Mouse (Mus musculus) adrenal gland, postnatal 14 days (tissue): ENCODE data around the gene Cct8. TPM values are rescaled to one million over a fixed set of nuclear protein-coding genes. Genes with fewer than 3 reads are reported as not detected.
"Not testable (repeated sequence)": the region's sequence is repeated elsewhere in the genome, so short reads cannot be mapped to it uniquely, and the experiment has no call there.

Experiments
- DNase-seq: peaks from one replicate; pipeline ENCODE4 v3.0.0; 2021; ENCODE audit warnings: mixed read lengths
- long read RNA-seq, 2 experiments: library from polyadenylated mRNA; stranded (forward); transcript quantifications; one replicate each; pipeline ENCODE4 v2.0.0; 2021
- total RNA-seq: library from RNA; stranded (reverse); gene quantifications from 2 replicates; pipeline ENCODE4 v1.2.3, GENCODE M21; 2021

The Cct8 gene
- total RNA-seq = 192 and 207 TPM in 2 replicates
- long read RNA-seq, experiment 1, transcript Cct8-201 (15 exons, 2,394 nt) = major isoform, 296 of 331 reads
- long read RNA-seq, experiment 1, partial matches to known transcripts = 21 of 331 reads
- long read RNA-seq, experiment 1, other reads (novel, unspliced or antisense) = 14 of 331 reads
- long read RNA-seq, experiment 2, transcript Cct8-201 (15 exons, 2,394 nt) = major isoform, 197 of 218 reads
- long read RNA-seq, experiment 2, partial matches to known transcripts = 8 of 218 reads
- long read RNA-seq, experiment 2, other reads (novel, unspliced or antisense) = 13 of 218 reads

GRCm38 (mm10) chr16:87495716-87496447, at the start of gene Cct8:
Cct8 (minus strand) TSS chr16:87495873.
- peak; percentile 98 for DNase-seq

GRCm38 (mm10) chr16:87528755-87529154, 33.1 kb upstream of the Cct8 start:
- no peak for DNase-seq

DNA sequence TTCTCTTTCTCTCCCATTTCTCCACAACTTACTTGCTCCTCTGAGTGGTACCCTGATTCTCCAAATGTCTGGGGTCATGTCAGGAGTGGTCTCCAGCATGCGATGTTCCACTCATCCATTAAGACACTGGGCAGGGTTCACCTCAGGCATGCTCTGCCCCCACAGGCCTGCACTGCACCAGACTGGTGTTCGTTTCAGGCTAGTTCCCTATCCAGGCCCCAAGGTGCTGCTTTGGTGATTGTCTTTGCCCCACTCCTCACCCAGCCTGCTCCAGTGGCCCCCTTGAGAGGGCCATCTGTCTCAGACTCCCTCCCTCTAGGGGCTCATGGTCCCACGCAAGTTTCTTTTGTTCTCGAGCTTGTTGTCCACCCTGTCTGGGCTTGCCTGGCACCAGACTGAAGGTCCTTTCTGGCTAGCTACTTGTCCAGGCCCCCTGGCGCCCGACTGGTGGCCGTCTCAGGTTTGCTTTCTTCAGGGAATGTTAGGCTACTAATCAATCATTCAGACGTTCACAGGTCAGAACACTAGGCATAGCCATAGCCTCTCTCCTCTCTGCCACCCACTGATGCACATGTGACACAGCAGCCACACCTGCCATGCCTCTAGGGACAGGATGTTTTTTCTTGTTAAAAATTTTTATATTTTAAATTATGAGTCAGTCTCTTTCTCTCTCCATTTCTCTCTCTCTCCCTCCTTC, 32.0 kb upstream of the Cct8 start:
- no peak for DNase-seq

- DNase-seq = no peak
Observed at GRCm38 (mm10) chr16:87524228-87524627, 28.6 kb upstream of the Cct8 start.

- DNase-seq = no peak
Observed at GRCm38 (mm10) chr16:87512331-87512730, 16.7 kb upstream of the Cct8 start.

GRCm38 (mm10) chr16:87511706-87512105, 16.0 kb upstream of the Cct8 start:
- no peak for DNase-seq

DNA sequence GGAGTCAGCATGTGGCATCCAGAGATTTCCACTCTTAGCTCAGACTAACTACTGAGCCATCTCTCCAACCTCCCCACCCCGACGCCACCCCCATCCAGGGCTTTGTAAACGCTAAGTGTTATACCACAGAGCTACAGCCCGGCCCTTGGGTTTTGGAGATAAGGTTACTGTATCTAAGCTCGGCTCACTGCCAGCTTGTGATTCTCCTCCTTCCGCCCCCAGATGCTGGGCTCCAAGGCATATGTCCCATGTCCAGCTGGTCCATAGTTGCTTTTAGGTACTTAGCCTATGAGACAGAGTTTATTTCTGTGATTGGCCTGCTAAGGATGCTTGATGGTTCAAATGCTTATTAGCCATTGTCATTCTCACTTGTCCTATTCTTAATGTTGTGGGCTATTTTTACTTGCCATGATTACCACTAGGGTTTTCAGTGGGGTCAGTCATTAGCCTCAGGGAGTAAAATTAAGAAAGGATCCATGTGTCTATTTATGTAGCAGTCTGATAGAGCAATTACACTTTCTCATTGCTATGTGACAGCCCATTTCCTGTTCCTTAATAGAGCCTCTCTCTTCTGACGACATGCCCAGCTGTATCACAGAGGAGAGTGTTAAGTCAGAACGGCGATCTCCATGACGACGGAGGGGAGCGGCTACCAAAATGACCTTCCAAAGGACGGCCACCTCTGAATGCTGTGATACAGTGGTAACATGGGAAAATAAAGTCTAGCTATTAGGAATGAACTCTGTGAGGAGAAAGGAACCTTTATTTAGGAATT, 5.8 kb upstream of the Cct8 start:
- peak; percentile 40 for DNase-seq

DNA sequence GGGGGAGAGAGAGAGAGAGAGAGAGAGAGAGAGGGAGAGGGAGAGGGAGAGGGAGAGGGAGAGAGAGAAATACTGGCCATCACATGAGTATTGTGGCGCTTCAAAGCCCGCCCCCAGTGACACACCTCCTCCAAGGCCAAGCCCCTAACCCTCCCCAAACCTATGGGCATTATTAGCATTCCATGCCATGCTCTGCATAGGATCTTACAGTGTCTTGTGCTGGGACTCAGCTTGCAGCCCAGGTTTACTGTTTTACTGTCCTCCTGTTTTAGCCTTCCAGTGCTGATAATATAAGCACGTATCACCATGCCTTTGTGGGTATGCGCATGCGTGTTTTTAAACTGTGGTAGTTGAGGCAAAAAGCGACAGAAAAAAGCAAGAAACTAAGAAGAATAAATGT, 3.9 kb upstream of the Cct8 start:
- DNase-seq = no peak

GRCm38 (mm10) chr16:87497171-87497570, 1.5 kb upstream of the Cct8 start:
- DNase-seq = no peak

DNA sequence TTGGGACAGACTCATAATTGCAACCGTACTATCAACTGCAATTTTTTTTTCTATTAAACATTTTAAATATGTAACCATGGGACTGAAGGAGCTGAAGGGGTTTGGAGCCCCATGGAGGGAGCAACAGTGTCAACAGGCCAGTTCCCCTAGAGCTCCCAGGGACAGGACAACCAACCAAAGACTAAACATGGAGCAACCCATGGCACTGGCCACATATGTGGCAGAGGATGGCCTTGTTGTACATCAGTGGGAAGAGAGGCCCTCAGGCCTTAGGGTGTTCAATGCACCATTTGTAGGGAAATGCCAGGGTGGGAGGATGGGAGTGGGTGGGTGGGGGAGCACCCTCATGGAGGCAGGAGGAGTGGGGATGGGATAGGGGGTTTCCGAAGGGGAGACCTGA, 1.1 kb upstream of the Cct8 start:
- no peak for DNase-seq

DNA sequence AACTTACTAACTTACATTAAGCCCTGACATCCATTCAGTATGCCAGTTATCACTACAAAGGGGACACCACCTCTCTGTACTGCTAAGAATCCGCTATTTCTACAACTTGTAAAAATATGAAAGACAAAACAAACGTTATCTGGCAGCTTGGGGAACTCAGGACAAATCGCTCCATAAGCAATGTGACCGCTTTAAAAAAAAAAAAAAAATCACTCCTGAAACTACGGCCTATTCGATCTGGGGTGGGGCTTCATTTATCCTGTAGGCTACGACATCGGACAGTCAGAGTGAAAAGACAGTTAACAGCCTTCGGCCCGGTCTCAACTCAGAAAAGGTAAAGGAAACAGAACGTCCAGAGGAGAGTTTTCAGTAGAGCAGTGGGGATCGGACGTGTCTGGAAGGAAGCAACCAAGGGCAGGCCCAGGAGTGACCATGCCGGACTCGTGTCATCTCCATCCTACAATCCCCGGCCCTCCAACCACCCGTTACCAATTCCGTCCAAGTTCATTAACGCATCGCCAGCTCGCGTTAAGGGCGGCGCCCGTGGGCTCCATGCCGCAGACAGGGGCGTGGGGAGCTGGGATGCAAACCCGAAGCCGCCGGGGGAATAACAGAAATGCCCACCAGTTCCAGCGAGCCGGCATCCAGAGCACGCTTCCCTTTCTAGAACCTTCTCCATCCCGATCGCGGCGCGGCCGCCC, 568 bp downstream of the Cct8 start:
- DNase-seq = no peak

DNA sequence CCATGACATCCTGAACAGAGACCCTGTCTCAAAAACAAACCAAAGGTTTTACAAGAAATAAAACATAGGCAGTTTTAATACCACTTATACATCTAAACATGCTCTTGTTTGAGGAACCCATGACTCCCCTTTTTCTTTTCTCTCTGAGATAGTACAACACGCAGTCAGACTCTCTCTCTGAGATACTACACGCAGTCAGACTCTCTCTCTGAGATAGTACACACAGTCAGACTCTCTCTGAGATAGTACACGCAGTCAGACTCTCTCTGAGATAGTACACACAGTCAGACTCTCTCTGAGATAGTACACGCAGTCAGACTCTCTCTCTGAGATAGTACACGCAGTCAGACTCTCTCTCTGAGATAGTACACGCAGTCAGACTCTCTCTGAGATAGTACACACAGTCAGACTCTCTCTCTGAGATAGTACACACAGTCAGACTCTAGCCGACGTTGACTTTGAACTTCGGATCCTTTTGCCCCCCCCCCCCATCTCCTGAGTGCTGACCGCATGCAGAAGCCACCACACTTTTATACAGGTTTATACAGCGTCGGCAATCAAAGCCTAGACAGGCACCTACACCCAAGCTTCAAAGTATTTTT, 3.4 kb downstream of the Cct8 start:
- not testable (repeated sequence) for DNase-seq

DNA sequence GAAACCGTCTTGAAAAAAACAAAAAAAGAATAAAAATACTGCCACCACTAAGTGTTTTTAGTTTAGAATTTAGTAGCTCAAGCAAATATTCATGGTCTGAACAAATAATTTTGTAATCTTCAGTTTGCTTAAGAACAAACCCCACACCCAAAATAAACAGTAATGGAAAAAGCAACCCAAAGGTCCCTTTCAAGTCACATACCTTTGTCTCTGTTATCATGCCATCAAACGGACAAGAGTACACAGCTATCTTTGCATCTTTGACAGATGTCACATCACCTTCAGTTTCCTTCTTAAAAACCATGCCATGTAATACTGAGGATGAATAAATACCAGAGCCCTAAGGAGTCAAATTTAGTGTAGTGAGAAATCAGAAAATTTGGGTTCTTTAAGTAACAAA, 7.1 kb downstream of the Cct8 start:
- no peak for DNase-seq

DNA sequence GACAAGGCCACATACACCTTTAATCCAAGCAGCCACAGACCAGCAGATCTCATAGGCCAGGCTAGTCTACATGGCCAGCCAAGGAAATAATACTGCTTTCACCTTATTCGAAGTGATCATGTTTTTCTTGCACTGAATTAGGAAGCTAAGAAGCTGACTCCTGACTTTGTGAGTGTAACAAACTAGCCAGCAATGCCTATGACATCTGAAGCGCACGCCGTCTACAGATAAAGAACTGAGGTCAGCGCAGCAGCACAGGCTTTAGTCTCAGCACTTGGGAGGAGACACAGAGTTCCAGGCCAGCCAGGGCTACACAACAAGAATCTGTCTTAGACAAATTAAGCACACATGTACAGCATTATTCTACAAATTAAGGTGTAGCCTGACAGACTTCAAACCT, 8.9 kb downstream of the Cct8 start:
- no peak for DNase-seq

DNA sequence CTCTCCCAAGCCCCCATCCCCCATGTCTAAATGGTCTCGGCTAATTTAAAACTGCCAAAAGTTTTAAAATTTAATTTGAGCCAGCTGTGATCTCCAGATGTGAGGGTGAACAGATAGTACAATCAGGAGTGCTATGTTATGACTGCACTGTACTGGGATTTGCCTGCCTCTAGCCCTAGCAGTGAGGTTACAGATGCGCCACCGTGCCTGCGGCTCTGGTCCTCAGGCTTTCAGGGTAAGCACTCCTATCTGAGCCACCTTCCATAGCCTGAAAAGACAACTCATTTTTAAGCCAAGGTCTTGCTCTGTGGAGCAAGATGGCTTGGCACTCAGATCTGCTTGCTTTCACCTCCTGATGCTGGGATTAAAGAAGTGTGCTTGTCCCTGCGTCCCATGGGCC, 11.3 kb downstream of the Cct8 start:
- DNase-seq = no peak

GRCm38 (mm10) chr16:87470579-87470978, 25.1 kb downstream of the Cct8 start:
- DNase-seq = no peak

GRCm38 (mm10) chr16:87458752-87459151, 36.9 kb downstream of the Cct8 start:
- no peak for DNase-seq

GRCm38 (mm10) chr16:87455180-87455611, 40.5 kb downstream of the Cct8 start:
- no peak for DNase-seq

- peak; percentile 97 for DNase-seq
Observed at GRCm38 (mm10) chr16:87454419-87455179, 41.1 kb downstream of the Cct8 start, which contains the start of gene Usp16. Usp16 (plus strand) TSS chr16:87454703.

DNA sequence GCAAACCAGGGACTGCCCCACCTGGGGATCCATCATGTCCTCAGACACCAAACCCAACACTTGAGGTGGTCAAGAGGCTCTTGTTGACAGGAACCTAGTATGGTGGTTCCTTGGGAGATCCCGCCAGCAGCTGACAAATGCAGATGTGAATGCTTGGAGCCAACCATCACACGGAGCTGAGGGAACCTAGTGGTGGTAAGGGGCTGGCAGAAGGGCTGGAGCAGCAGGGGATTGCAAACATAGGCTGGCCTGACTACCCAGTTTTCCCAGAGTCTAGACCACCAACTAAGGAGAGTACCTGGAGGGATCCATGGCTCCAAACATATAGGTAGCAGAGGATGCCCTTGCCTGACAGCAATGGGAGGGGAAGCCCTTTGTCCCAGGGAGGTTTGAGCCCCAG, 42.4 kb downstream of the Cct8 start:
- no peak for DNase-seq
